Mouse (Mus musculus) layer of hippocampus, adult 2 months (tissue): ENCODE measurements around the gene Tmem92. TPM values are rescaled to one million over a fixed set of nuclear protein-coding genes. Genes with fewer than 3 reads are reported as not detected.
A peak's percentile ranks its signal among the peaks of the same experiment; 100 is the strongest.

ENCODE experiments used
- DNase-seq, 2 experiments: peaks; one replicate each; pipeline ENCODE4 v3.0.0; 2022; ENCODE audit warnings: low spot score in 2 of 2
- H3K27ac ChIP-seq: fragments of 200-600 bp; 2 replicates; pipeline ENCODE4 v1.8.1; 2022
- H3K4me3 ChIP-seq: fragments of 200-600 bp; 2 replicates; pipeline ENCODE4 v1.8.1; 2022; ENCODE audit warnings: mild to moderate bottlenecking
- CTCF ChIP-seq: fragments of 200-600 bp; conservative IDR thresholded peaks from 2 replicates; pipeline ENCODE4 v1.8.1; 2022; ENCODE audit warnings: antibody characterized with exemption, mild to moderate bottlenecking, moderate library complexity
- total RNA-seq, 2 experiments: library from RNA; stranded (reverse); gene quantifications; 2 replicates each; pipeline ENCODE4 v1.2.3; 2021

Gene Tmem92
- total RNA-seq, 2 experiments from 2014 or later: not detected

DNA sequence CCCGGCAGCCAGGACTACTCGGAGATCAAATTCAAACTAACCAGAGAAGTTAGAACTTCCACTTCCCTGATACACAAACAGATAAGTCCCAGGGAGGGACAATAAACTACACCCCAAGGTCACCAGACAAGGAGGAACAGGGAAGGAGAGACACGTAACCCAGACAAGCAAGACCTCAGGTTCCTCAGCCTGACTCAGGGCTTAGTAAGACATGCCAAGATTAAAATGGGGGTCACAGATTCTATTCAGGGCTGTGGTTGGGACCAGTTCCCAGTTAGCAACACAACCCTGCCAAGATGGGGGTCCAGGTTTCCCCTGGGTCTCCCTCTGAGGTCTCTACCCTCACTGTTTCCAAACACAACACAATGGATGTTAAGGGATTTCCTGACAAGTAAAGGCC is 22.1 kb downstream of the Tmem92 start:
- DNase-seq: no peak
- no peak for TF ChIP-seq CTCF
- Histone ChIP-seq H3K27ac (no peak overlapping the region), H3K4me3 (no peak overlapping the region)

DNA sequence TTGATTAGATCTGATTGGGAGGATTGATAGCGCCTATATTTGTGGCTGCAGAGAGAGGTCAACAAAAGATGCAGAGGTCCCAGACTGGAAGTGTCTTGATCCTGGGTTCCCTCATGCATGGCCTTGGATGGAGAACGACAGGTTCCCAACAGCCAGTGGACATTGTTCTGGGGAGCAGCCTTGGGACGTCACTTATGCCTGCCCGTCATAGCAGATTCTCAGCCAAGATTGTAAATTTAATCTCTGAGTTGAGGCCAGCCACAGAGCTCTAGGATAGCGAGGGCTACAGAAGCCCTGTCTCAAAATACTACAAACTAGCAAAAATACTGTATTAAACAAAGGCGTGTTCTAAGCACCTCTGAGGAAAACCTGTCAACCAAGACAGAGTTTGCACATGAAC is 22.6 kb downstream of the Tmem92 start:
- Histone ChIP-seq H3K4me3 (no peak overlapping the region), H3K27ac (no peak overlapping the region)
- TF ChIP-seq CTCF: no peak
- DNase-seq: no peak

DNA sequence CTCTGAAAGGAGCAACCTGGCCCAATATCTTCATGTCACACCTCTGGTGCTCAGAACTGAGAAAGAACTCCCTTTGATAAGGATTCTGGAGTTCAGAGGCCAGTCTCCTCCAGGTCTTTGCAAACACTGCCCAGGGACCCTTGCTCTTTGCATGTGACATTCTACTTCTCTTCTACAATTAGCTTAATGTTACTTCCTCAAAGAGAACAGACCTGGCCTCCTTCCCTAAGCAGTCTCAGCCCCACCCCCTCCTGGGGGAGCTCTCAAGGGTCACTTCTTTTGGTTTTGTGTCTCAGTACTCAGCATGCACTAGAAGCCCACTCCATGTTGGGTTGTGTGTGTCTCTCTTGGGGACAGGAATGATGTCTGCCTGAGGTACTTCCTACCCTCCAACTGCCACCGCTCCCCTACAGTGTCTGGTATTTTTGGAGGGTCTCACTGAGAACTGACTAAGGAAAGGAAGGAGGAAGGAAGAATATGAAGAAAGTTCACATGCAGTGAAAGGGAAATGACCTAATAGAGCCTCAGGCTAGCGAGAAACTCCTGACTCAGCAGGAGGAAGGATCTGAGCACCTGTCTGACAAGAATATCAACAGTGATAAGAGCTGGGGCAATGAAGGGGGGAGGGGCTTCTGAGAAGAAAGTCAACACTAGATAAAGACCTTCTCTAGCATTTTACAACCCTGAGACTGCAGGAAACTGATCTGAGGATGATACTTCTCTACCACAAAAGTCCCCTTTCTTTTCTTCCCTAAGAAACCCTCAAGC is 29.4 kb downstream of the Tmem92 start:
- DNase-seq: no peak
- no peak overlapping the region for H3K27ac ChIP-seq
- no peak overlapping the region for H3K4me3 ChIP-seq
- TF ChIP-seq CTCF: no peak

DNA sequence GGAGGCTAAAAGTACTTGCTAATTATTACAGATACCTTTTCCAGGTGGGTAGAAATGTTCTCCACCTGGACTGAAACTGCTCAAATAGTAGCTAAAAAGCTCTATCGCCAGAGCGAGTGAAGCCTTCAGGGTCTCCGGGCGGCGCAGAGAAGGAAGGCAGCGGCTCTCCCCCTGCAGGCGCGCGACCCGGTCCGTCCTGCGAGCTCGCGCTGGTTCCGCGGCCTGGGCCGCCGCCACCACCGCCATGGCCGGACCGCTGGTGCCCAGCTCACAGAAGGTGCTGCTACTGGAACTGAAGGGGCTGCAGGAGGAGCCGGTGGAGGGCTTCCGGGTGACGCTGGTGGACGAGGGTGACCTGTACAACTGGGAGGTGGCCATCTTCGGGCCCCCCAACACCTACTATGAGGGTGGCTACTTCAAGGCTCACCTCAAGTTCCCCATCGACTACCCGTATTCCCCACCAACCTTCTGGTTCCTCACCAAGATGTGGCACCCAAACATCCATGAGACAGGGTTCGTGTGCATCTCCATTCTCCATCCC is 40.7 kb downstream of the Tmem92 start, which contains the start of gene Cdc34b:
Gene Cdc34b (plus strand): TSS at position 51 of the 541 bp plus-strand sequence.
- Histone ChIP-seq H3K27ac (no peak within 1 kb of the TSS), H3K4me3 (no peak within 1 kb of the TSS)
- no peak for TF ChIP-seq CTCF
- no peak for DNase-seq

DNA sequence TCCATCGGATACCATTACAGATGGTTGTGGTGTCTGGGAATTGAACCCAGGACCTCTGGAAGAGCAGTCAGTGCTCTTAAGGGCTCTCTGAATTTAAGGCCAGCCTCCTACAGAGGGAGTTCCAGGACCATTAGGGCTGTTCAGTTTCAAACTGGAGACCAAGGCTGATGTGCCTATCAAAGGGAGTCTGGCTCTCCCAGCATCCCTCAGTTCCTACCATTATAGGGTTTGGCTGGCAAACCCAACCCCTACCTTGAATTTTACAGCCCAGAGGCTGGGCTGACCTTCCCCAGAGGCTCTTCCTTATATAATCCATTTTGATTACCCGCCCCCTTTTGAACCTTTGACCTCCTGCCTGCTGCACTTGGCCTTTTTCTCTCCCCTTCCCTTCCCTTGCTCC is 46.8 kb downstream of the Tmem92 start:
- no peak overlapping the region for H3K4me3 ChIP-seq
- H3K27ac ChIP-seq: no peak overlapping the region
- no peak for TF ChIP-seq CTCF
- DNase-seq: no peak

DNA sequence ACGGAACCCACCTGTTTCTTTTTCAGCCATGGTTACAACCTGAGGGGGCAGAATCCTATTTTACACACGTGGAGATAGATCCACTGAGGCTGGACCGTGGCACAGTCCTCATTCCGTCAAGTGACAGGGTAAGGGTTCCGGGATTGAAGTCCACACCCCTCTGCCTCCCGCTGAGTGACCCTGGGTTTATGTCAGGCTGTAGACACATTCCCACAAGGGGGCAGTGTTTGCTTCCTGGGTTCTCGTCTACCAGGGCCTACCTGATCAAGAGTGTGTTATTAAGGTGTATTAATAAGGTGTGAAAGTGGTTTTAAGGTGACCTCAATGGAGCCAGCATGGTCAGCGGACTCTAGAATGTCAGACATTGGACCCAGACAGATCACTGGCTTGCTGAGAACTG is 49.7 kb downstream of the Tmem92 start:
- peak; percentile 70 for TF ChIP-seq CTCF
- Histone ChIP-seq H3K27ac (no peak overlapping the region), H3K4me3 (no peak overlapping the region)
- peak; percentile 3 to 29 for DNase-seq

DNA sequence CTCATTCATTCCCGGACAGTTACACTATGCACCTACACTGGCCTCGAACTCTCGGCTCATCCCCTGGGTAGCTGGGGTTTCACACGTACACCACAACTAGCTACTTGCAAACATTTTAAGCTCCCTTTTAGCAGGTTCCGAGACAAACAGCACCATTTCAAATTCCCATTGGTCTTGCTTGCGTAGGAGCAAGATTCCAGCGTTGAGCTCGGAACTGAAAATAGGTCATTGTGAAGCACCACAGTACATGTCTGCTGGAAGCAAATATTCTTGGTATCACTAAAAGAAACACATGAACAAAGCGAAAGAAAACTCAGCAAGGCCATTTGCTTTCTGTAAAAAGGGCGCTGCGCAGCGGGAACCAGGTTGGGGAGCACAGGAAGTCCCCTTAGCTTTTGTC is 51.3 kb downstream of the Tmem92 start:
- Histone ChIP-seq H3K4me3 (no peak overlapping the region), H3K27ac (no peak overlapping the region)
- no peak for TF ChIP-seq CTCF
- DNase-seq: no peak

DNA sequence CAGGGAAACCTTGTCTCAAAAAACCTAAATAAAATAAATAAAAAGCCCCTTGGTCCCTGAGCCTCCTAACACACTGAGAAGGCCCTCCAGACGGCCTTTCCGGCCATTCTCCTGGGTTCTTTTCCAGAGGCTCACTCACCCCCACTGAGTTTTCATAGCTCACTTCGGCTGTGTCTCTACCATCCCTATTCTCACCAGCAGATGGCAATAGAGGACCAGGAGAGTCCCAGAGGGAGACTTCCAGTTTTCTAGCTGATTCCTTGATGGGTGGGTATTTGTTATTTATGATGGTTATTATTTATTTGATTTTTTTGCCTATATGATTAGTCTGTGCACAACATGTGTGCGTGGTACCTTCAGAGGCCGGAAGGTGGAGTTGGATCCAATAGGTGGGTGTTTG is 52.2 kb downstream of the Tmem92 start:
- Histone ChIP-seq H3K27ac (no peak overlapping the region), H3K4me3 (no peak overlapping the region)
- DNase-seq: peak; percentile 51 to 80
- peak; percentile 92 for TF ChIP-seq CTCF

DNA sequence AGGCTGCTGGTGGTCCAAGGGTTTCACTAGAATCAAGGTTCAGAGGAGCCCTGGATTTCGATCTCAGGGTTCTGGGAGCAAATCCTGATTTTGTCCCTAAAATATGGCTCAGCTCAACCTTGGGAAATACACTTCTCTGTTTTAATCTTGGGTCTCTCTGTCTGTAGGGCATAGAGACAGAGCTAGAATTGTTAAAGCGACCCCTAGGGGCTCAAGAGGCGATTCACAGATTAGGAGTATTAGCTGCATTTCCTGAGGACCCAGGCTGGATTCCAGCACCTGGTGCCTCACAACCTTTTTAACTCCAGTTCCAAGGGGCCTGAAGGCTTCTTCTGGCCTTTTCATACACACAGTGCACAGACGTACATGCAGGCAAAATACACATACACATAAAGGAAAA is 52.9 kb downstream of the Tmem92 start:
- DNase-seq: no peak
- no peak overlapping the region for H3K27ac ChIP-seq
- no peak overlapping the region for H3K4me3 ChIP-seq
- peak; percentile 61 for TF ChIP-seq CTCF

DNA sequence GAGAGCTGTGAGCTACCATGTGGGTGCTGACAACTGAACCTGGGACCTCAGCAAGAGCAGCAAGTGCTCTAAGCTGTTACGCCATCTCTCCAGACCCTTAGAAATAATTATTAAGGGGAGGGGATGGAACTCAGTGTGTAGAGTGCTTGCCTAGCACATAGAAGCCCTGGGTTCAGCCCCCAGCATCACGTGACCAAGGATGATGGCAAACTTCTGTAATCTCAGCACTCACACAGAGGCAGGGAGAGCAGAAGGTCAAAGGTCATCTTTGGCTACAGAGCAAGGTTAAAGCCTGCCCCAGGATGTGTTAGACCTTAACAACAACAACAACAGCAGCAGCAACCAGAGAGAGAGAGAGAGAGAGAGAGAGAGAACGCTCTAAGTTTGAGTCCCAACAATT is 54.0 kb downstream of the Tmem92 start:
- Histone ChIP-seq H3K27ac (no peak overlapping the region), H3K4me3 (no peak overlapping the region)
- DNase-seq: no peak
- no peak for TF ChIP-seq CTCF

DNA sequence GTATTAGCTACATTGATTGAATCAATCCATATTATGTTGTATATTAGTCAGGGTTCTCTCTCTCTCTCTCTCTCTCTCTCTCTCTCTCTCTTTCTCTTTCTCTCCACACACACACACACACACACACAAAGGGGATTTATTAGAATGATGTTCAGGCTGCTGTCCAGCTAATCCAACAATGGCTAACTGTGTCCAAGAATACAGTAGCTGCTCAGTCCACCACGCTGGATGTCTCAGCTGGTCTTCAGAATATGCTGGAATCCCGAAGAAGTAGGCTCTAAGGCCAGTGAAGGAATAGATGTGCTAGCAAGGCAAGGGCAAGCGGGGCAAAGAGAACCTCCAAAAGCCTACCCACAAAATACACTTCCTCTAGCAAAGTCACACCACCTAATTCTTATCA is 55.2 kb downstream of the Tmem92 start:
- DNase-seq: peak in 1 of 2 experiments; percentile 4
- TF ChIP-seq CTCF: no peak
- Histone ChIP-seq H3K4me3 (no peak overlapping the region), H3K27ac (peak overlapping the region; percentile 55; the same call in 1 of the 2 replicates)

Other genes with a start within 250 kb of the Tmem92 start
- gene Rsad1, start 233.4 kb downstream of the Tmem92 start, total RNA-seq: 10 to 100 TPM in 1 of 2 experiments, 1 to 10 TPM in 1; 9.3 to 11.3 TPM
- gene Chad, start 217.7 kb downstream of the Tmem92 start, total RNA-seq: under 1 TPM; 0.28 to 0.49 TPM
- 10 to 100 TPM; 18.7 to 19.5 TPM for gene Acsf2, start 180.8 kb downstream of the Tmem92 start, total RNA-seq
- gene Lrrc59, start 152.9 kb downstream of the Tmem92 start, total RNA-seq: 10 to 100 TPM; 74.8 to 75.8 TPM
- 10 to 100 TPM; 60.8 to 66.0 TPM for gene Mrpl27, start 128.9 kb downstream of the Tmem92 start, total RNA-seq
- under 1 TPM; 0.27 to 0.41 TPM for gene Eme1, start 128.7 kb downstream of the Tmem92 start, total RNA-seq
- 10 to 100 TPM; 25.5 to 27.7 TPM for gene Xylt2, start 105.2 kb downstream of the Tmem92 start, total RNA-seq
- gene Gm11541, start 78.2 kb downstream of the Tmem92 start, total RNA-seq: not detected
- not detected for gene Cdc34b, start 40.9 kb downstream of the Tmem92 start, total RNA-seq
- gene Col1a1, start 153.5 kb upstream of the Tmem92 start, total RNA-seq: 10 to 100 TPM in 1 of 2 experiments, 1 to 10 TPM in 1; 9.6 to 14.0 TPM
- not detected for gene Hils1, start 184.9 kb upstream of the Tmem92 start, total RNA-seq
- under 1 TPM in 1 of 2 experiments, not detected in 1; 0.44 TPM for gene Sgca, start 193.6 kb upstream of the Tmem92 start, total RNA-seq
- gene Ppp1r9b, start 208.3 kb upstream of the Tmem92 start, total RNA-seq: 100 to 1,000 TPM; 967 to 974 TPM
- 10 to 100 TPM; 38.9 to 40.8 TPM for gene Samd14, start 227.2 kb upstream of the Tmem92 start, total RNA-seq